Mouse (Mus musculus) megakaryocyte, embryonic 14.5 days (primary cell): ENCODE results near the gene Lrrc20.

Source experiments
- FLI1 ChIP-seq: IDR thresholded peaks from 2 replicates; pipeline ENCODE4 v1.6.1; 2012; ENCODE audit warnings: low read length, inconsistent platforms, mixed read lengths
- GATA1 ChIP-seq: IDR thresholded peaks from 3 replicates; pipeline ENCODE4 v1.6.1; 2012; ENCODE audit warnings: mixed read lengths, low read length, inconsistent platforms, borderline replicate concordance

- TF ChIP-seq GATA1 (no peak), FLI1 (no peak)
Observed at GRCm38 (mm10) chr10:61563550-61563949, 87.9 kb downstream of the Lrrc20 start.
